Mouse (Mus musculus) urinary bladder, adult 18-20 months (tissue): ENCODE measurements around the gene Gm5134.
A peak's percentile ranks its signal among the peaks of the same experiment; 100 is the strongest.

Experiments used
- DNase-seq, 2 experiments: peaks; one replicate each; pipeline ENCODE4 v3.0.0; 2022; ENCODE audit warnings: low spot score in 2 of 2, mixed read lengths in 2 of 2

Gm5134 gene

DNA sequence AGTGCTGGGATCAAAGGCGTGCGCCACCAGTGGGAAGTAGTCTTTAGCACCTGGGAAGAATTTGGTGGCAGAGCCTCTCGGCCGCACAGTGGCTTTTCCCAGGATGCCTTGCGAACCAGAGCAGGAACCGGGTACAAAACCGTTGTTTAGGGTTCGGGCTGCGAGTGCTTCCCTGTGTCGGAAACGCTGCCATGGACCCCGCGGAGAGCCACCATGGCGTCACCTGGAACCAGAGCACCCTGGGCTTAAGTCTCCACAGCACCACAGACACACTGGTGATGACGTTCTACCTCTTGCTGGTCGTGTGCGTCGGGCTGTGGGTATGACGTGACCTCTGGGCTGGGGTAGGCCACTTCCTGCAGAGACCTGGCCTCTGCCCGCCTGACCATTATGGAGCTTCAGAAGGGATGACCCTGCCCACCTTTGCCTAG is at the start of gene Gm5134:
Gm5134 (plus strand) TSS at position 134 of the 431 bp plus-strand sequence.
- no peak for DNase-seq

DNA sequence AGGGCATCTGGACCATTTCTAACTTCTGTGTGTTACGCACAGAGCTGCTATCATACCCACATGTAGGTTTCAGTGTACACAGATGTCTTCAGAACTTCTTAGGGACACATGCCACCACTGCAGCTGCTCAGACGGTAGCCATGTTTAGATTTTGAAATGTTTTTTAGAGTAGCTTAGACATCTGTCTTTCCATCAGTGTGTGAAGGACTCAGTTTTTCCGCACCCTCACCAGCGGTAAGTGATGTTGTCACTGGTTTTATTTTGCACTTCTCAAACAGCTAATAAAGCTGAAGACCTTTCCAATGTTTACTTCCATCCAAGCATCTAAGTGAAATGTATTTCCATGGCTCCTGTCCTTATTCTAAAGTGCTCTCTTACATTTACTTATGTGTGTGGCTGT is 47.4 kb upstream of the Gm5134 start:
- DNase-seq: no peak

DNA sequence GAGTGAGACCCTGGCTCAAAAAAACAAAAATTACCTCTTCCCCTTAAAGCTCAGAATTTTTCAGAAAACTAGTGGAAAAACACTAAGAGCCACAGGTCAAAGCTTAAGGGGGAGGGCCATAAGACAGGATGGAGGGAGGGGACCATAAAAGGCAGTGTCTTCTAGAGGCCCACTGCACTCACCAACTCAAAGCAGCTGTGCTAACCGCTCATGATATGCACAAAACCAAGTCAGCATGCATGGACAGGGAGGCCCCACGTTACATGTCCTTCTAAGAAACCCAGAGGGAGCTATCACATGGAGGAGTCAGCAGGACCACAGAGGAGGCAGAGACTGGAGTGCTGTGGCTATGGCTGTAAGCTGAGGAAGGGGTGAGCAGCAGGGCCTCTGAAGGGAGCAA is 43.6 kb upstream of the Gm5134 start:
- no peak for DNase-seq

DNA sequence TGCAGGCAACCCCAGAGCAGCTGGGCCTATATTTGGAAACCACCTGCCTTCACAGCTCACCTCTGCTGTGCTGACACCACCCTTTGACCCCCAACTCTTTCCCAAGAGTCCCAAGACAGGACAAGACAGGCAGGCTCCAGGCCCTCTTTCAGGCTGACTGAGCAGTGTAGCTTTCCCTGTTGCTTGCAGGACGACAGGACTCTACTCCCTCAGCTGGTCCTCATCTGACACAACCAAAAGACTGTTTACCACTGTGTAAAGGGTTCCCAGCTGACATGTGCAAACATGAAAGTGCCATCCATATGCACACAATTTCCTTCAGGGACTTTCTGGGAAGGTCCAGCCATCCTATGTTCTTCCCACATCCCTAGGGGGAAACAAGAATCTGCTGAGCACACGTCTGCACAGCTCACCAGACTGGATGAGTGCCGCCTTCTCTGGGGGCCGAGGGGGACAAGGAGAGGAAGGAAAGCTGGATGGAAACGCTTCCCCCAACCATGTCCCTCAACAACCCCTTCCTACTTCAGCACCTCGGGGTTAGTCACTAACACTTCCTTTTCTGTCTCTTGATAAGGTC is 41.2 kb upstream of the Gm5134 start:
- DNase-seq: no peak

DNA sequence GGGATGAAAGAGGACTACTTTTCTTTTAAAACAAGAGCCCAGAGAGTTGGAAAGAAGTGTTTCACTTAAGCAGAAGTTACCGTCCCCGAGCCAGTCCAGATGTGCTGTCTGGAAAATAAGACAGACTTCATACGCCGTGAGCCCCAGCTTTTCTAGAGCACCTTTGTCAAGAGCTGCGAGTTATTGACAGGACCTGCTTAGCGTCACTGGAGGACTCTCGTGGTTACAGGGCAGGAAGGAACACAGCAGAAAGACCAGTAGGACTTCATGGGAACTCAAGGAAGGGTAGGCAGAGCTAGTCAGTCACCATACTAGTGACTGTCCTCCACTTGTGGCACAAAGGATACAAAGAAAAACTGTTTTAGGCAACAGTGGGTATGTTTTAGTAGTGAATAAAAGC is 38.8 kb upstream of the Gm5134 start:
- no peak for DNase-seq

DNA sequence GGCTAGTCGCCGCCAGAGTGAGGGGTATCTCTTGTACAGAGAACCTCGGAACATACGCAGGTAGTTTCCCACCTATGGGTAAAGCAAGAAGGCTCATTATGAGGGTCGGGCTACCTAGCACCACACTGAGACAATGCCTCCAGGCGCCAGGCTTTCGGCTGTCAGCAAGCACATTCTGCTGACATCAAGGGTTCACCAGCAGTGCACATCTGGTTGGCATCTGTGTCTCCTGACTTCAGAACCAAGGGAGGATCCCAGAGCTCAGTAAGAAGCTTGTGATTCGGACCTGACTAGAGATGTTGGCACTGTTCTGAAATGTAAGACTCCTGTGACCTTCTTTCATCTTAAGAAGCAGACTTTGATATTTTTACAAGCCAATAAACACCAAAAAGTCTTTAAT is 37.5 kb upstream of the Gm5134 start:
- no peak for DNase-seq

DNA sequence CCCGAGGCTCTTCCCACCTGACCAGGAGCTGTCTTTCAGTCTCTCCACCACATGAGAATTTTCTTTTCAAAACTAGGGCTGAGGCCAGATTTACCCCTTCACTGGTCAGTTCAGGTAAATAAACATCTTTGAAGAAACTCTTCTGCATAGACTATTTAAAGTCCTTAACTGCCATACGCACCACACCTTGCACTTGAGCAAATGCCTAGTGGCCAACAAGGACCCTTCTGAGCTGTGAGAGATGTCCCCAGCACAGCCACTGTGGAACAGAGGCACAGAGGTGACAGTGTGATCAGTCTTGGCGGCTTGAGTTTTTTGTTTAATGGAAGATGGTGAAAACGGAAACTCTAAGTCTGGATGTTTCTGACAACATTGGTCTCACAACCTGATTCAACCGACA is 35.3 kb upstream of the Gm5134 start:
- DNase-seq: no peak

DNA sequence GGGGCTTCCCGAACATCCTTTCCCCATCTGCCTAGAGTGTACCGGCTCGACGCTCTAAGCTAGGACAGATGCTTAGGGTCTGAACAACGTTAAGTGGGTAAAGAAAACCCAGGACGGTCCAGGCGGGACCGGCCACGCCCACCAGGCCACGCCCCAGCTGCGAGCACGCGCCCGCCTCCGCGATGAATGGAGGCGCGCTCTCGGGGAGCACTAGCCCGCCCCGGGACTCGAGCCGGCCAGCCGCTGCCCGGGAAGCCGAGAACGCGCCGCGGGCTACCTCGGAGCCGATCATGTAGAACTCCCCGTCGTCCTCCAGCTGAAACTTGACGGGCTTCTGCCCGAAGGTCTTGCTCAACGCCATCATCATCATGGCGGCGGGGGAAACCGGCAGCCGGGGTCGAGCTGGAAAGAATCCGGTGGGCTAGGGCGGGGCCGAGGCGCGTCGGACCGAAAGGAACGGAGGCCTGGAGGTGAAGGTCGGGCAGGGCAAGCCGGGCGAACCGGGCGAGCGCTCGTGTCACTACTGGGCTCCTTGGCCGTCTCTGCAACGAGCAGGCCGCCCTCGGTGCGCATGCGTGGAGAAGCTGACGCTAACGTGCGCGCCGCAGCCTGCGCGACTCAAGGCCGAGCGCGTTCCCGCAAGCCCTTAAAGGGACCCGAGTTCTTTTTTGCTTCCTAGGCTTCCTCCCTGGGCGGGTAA is 33.1 kb upstream of the Gm5134 start, which contains the start of gene Smarcb1:
Smarcb1 (minus strand) TSS at position 592 of the 700 bp plus-strand sequence.
- peak; percentile 92 for DNase-seq

DNA sequence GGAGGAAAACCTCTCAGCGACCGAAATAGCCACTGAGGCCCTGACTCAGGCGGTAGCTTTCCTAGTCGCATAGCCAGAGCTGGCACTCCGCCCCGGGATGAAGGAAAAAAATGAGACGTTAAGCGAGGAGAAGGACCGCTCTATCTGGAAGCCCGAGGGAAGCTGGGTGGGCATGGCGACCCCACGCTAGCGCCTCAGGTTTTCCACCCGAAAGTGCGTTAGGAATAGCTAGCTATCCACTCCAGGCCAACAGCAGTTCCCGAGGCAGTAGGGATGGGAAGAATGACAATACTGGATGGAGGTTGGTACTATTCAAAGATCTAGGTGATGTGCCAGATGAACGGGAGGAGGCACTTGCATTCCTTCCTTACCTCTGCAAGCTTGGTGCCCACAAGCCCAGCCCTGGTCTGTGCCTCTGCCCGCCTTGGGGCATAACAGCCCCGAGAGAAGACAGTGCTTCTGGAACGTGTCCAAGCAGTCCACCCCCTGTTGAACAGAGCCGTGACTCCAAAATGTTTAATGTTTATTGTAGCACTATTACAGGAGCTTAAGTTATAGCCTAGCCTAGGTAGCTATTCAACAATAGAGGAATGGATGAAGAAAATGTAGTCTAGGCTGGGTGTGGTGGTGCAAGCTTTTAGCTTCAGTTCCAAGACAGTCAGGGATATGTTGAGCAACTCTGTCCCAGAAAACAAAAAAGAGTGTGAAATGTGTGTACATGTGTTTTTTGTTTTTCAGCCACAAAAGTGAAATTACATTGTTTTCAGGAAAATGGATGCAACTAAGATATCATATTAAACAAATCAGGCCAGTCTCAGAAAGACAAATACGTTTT is 32.4 kb upstream of the Gm5134 start:
- DNase-seq: no peak

DNA sequence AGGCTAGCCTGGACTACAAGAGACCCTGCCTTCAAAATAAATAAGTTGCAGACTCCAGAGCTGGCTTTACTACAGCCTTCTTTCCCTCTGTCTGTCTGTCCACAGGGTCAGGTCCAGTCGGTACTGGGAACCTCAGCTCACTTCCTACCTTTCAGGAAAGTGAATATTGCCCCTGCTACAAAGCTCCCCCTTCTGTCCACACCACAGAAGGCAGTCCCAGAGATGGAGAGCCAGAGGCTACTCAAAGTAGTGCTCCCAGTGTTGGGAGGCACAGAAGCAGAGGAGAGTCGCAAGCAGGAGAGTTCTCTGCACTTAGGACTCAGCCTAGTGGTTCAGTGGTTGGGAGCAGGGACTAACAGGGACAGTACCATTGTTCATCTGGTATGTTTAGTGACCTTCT is 30.0 kb upstream of the Gm5134 start:
- DNase-seq: no peak

DNA sequence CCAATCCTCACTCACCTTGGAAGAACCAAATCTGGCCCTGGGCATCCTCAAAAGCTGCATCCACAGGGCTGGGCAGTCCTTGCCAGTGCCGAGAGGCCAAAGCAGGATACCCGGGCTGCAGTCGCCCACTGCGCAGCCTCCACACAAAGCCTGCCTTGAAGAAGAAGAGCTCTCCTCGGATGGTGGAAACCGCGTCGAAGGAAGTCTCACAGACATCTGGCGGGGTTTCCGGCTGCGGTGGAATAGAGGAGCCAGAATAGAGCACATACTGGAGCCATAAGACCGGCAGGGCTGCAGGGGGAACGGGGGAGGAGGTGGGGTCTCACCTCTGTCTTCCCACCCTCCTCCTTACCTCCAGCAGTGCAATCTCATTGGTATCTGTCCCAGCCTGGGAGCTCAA is 27.9 kb upstream of the Gm5134 start:
- no peak for DNase-seq

DNA sequence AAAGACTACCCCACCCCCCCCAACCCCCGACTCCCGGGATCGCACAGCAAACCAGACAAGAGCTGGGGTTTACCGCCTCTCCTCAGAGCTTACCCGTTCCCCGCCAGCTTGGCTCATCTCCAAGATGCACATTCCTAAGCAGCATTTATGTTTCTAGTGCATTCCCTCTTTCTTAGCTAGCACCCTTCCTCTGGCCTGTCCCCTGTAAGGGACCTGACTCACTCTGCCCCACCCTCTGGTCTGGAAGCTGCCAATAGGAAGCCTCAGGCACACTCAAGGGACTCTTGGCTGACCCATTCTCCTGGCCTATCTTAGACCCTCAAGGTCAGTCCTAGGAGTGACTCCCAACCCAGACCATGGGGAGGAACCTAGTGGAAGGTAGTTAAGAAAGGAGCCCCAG is 24.0 kb upstream of the Gm5134 start:
- DNase-seq: no peak

DNA sequence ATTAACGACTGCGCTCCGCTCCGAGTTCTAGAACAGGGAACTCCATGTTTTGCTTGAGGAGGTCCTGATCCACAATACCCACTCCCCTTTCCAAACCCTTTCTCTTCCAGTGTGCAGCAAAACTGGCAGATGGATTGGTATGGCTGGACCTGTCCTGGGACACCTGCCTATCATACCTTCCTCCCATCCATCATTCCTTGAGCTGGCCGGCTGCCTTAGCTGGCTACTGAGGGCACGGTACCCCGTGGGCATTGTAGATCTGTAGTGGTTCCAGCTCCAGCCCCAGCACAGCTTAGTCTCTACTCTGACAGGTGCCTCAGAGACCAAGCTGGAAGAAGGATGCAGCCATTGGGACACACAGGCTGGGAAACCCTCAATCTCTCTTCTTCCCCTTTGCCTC is 23.0 kb upstream of the Gm5134 start:
- DNase-seq: no peak

DNA sequence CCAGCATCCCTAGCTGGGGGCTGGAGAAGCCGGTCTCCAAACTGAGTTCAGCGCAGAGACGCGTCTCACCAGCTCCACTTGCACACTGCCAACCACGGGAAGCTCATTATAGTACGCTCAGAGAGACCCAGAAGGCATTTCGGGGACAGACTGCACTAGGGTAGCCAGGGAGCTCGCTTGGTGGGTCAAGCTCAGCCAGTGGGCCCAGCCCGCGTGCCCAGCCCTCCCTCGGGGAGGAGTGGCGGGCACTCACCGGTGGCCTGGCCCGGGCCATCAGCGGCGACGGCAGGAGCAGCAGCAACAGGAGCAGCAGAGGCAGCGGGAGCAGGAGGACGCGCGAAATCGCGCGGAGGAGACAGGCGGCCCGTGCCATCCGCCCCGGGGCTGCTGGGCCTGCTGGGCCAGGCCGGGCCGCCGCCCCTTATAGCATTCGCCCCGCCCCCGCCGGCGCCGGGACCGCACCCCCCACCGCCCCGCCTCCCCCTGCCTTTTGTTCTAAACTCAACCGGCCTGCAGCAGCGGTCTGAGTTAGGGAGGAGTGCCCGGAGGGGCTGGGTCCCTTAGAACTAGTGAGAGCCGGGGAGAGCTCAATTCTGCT is 22.1 kb upstream of the Gm5134 start:
- DNase-seq: peak in 1 of 2 experiments; percentile 58

DNA sequence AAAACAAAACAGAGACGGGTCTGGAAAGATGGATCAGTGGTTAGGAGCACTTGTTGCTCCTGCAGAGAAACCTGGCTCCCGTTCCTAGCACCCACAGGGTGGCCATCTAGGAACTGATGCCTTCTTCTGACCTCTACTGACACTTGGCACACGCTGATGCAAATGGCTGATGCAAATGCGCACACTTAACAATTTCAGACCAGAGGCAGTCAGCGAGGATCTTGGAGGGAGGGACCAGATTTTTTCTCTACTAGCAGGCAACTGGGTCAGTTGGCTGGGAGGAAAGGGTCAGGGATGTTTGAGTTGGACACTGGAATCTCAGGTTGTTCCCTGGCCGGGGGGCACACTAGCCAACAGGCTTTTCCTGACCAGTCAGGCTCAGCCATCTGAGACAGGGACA is 21.4 kb upstream of the Gm5134 start, which contains the start of gene Chchd10:
Chchd10 (plus strand) TSS at position 240 of the 400 bp plus-strand sequence.
- DNase-seq: no peak

DNA sequence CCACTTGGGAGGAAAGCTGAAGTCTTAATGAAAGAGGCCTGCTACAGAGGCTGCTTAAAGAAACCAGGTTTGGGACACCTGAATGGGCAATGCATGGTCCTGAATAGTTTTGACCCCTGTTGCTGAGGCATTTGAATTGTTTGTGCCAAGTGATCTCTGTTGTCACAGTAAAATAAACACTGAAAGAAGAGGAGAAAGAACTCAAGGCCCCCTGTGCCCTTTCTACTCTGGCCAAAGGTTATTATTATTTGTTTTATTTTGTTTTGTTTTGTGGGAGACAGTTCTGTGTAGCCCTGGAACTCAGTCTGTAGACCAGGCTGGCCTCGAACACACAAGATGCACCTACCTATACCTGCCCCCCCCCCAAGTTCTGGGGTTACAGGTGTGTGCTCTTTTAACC is 19.3 kb upstream of the Gm5134 start:
- DNase-seq: no peak

DNA sequence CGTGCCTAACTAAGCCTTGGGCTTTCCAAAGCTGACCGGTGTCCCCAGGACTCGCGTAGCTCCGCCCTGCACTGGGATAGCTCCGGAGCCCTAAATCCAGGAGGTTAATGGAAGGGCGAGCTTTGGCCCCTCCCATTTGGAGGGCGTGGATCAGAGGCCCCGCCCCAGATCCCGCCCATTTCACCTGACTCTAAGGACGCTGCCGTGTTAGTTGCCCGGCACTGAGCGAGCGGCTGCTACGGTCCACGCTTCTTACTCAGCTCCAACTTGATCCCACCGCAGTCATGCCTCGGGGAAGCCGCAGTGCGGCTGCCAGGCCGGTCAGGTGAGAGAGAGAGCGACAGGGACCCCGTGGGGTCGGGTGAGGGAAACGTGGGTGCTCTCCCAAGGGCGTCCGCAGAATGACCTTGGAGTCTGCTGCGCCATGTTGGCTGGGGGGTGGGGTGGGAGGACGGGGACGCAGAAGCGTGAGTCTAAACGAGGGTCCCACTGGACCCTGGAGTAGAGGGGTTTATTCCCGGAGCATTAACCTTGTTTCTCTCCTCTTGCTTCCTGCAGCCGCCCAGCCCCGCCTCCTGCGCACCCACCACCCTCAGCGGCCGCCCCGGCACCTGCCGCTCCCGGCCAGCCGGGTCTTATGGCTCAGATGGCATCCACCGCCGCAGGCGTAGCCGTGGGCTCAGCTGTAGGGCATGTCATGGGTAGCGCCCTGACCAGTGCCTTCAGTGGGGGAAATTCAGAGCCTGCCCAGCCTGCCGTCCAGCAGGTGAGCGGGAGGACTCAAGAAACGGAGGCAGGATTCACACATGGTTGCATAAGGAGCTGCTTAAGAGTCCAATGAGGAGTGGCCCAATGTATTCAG is 18.4 kb upstream of the Gm5134 start, which contains the start of gene Mmp11:
Mmp11 (minus strand) TSS at position 817 of the 862 bp plus-strand sequence.
- peak; percentile 42 to 71 for DNase-seq

DNA sequence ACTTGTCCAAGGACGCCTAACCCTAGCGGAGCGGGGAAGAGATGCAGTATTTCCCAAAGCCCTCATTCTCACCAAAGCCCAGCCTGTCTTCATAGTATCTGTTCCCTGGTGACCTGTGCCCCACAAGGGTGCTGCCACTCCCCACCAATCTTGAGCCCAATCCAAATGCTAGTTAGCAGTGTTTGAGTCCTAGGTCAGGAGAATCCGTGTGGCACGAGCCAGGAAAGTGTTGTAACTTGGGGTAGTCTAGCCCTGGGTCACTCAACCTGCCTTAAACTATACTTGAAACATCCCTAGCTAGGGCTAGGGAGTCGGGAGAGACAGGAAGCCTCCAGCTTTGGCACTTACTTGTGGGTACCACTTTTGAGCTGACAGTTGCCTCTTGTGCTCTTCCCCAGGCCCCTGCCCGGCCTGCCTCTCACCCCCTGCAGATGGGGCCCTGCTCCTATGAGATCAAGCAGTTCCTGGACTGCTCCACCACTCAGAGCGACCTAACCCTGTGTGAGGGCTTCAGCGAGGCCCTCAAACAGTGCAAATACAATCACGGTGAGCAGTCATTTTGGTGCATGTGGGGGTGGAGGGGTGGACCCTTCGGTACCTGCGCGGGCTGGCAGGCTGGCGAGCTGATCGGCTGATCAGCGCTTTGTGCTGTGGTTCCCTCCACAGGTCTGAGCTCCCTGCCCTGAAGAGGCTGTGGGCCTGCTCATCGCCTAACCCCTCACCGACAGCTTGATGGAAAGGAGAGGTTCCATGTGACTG is 17.2 kb upstream of the Gm5134 start:
- DNase-seq: no peak

DNA sequence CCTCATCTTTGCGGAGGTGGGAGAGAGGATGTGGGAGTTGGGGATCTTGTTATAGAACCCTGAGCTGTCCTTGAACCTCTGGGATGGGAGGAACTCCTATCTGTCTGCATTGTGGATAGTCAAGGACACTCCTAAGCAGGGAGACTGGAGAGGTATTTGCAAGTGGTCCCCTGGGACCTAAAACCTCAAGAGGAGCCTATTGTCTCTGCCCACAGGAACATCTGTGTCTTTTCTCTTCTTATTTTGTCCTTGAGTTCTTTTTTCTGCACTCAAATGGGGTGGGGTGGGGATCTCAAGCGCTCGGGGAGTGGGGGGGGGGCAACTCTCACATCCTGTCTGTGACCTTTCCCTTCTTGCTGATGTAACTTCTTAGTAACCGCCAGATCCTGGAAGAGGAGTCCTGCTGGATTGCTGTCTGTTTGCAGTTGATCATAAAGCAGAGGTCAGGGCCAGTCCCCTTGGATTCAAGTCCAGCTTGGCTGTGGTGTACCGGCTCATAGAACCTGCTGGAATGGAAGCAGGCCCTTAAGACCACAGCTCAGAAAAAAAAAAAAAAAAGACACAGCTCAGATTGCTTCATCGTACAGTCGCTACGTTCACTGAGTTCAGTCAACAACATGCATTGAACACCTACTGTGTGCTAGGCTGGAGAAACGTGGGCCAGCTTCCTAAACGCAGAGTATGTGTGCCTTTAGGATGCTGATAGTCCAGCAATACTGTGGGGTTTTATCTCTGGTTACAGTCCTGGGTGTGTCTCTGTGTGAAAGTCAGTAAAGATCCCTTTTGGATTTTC is 16.3 kb upstream of the Gm5134 start:
- no peak for DNase-seq
